Mouse (Mus musculus): Measurements from ENCODE around the gene Zfp526. TPM values are rescaled to one million over a fixed set of nuclear protein-coding genes. Genes with fewer than 3 reads are reported as not detected.

Gene Zfp526
- polyA plus RNA-seq, 2 experiments = 4.2 to 11.1 TPM

DNA sequence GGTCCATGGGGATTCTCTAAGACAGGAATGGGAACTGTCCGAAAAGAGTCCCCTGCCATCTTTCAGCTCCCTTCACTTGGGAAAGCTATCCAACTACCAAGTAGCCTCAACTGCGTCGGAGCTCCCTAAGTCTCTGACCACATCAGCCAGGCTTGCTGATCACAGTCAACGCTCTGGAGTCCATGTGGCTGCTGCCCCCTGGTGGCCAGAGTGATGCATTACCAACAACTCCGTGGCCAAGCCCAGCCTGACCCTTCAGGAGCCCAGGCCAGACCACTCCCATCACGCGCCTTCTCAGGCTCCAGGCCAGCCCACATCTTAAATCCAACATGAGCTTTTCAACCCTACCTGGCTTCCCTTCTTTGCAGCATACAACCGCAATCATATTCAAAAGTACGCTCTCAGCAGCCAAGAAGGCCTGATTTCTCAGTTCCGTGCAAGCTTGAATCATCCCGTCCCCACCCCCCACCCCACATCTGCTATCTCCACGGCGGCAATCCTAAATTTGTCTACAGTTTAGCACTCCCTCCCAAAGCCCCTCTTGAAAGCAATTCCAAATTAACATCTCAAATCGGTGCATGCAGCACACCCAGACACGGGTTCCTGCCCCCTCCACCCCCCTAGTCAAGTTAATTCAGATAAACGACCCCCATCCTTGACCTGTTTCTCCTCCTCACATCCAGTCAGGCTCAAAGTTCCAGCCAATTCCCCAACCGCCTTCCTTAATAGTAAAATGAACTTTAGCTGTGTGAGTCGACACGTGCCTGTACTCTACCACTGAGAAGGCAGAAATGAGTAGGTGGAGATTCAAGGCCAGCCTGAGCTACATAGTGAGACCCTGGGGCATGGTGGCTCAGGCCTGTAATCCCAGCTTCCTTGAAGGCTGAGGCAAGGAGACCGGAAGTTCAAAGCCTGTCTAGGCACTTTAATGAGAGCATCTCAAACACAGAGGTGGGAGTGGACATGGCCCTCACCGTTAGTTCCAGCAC, 33.3 kb upstream of the Zfp526 start:
- H3K36me3 ChIP-seq (ENCODE audit: control insufficient read depth, insufficient read depth, low read length) = no peaks in the 10 kb centered on the region
- WGBS = 21% methylated on average over 21 of the region's 21 CpGs
- H3K4me3 ChIP-seq (replicated peaks; ENCODE audit: low read length) = no peak overlapping the region
- H3K9ac ChIP-seq (ENCODE audit: low read depth, low read length, severe bottlenecking) = no peak overlapping the region
- H3K4me2 ChIP-seq (replicated peaks; ENCODE audit: low read depth, low read length, severe bottlenecking) = no peak overlapping the region
- no peak overlapping the region for H3K27ac ChIP-seq (replicated peaks; ENCODE audit: low read depth, low read length)
- H3K27me3 ChIP-seq (ENCODE audit: control insufficient read depth, insufficient read depth, low read length) = peaks cover 3% of the 10 kb centered on the region; the same call in 1 of the 2 replicates
- H3K9me3 ChIP-seq (ENCODE audit: control insufficient read depth, low read length) = no peaks in the 10 kb centered on the region
- no peaks in the 10 kb centered on the region for H3K4me1 ChIP-seq (ENCODE audit: control insufficient read depth, insufficient read depth, low read length)
- TF ChIP-seq POLR2A (IDR thresholded peaks at IDR 0.05; ENCODE audit: borderline replicate concordance, extremely low read depth, insufficient read depth, insufficient read length) = no peak
- peak; percentile 85; the same call in 1 of the 2 replicates for ATAC-seq (ENCODE audit: low FRiP score, low read depth)
- DNase-seq (ENCODE audit: low spot score) = peak; percentile 83

DNA sequence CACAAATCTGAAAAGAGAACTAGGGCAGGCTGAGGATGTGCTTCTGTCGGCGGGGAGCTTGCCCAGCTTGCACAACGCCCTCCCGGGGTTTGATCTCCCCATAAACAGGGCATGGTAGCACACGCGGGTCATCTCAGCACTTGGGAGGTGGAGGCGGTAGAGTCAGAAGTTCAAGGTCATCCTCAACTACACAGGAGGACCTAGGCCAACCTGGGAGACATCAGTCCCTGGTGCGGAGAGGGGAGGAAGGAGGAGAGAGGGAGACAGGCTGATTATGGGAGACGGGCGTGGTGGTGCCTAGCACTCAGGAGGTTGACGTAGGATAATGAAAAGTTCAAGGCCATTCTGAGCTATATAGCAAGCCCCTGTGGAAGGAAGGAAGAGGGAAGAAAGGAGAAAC, 30.4 kb upstream of the Zfp526 start:
- no peaks in the 10 kb centered on the region for H3K4me1 ChIP-seq (ENCODE audit: control insufficient read depth, insufficient read depth, low read length)
- ATAC-seq (ENCODE audit: low FRiP score, low read depth) = no peak
- H3K9ac ChIP-seq (ENCODE audit: low read depth, low read length, severe bottlenecking) = no peak overlapping the region
- WGBS = 85% methylated on average over 11 of the region's 11 CpGs
- no peak overlapping the region for H3K4me3 ChIP-seq (replicated peaks; ENCODE audit: low read length)
- TF ChIP-seq POLR2A (IDR thresholded peaks at IDR 0.05; ENCODE audit: borderline replicate concordance, extremely low read depth, insufficient read depth, insufficient read length) = no peak
- H3K4me2 ChIP-seq (replicated peaks; ENCODE audit: low read depth, low read length, severe bottlenecking) = no peak overlapping the region
- H3K27me3 ChIP-seq (ENCODE audit: control insufficient read depth, insufficient read depth, low read length) = no peaks in the 10 kb centered on the region
- H3K36me3 ChIP-seq (ENCODE audit: control insufficient read depth, insufficient read depth, low read length) = no peaks in the 10 kb centered on the region
- no peak for DNase-seq (ENCODE audit: low spot score)
- no peaks in the 10 kb centered on the region for H3K9me3 ChIP-seq (ENCODE audit: control insufficient read depth, low read length)
- no peak overlapping the region for H3K27ac ChIP-seq (replicated peaks; ENCODE audit: low read depth, low read length)

DNA sequence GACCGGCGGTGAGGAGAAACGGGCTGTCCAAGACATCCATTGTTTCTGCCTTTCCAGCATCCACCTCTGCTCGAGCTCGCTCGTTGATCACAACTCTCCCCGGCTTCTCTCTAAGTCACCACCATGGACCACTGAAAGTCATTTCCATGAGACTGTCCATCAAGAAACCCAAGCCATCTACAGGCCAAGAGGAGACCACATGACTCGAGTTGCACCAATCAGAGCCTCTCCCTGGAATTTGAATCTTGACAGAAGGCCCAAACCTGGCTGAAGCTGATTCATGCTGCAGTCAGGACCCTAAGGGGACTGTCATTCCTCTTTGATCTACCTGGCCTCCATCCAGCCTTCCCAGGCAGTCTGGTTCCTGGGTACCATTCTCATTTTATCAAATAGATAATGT, 29.1 kb upstream of the Zfp526 start:
- no peak overlapping the region for H3K27ac ChIP-seq (replicated peaks; ENCODE audit: low read depth, low read length)
- H3K9me3 ChIP-seq (ENCODE audit: control insufficient read depth, low read length) = no peaks in the 10 kb centered on the region
- no peak for TF ChIP-seq POLR2A (IDR thresholded peaks at IDR 0.05; ENCODE audit: borderline replicate concordance, extremely low read depth, insufficient read depth, insufficient read length)
- DNase-seq (ENCODE audit: low spot score) (no peak), ATAC-seq (ENCODE audit: low FRiP score, low read depth) (no peak)
- no peak overlapping the region for H3K4me2 ChIP-seq (replicated peaks; ENCODE audit: low read depth, low read length, severe bottlenecking)
- H3K4me3 ChIP-seq (replicated peaks; ENCODE audit: low read length) = no peak overlapping the region
- no peak overlapping the region for H3K9ac ChIP-seq (ENCODE audit: low read depth, low read length, severe bottlenecking)
- H3K36me3 ChIP-seq (ENCODE audit: control insufficient read depth, insufficient read depth, low read length) = no peaks in the 10 kb centered on the region
- H3K4me1 ChIP-seq (ENCODE audit: control insufficient read depth, insufficient read depth, low read length) = no peaks in the 10 kb centered on the region
- WGBS = 77% methylated on average over 8 of the region's 8 CpGs
- H3K27me3 ChIP-seq (ENCODE audit: control insufficient read depth, insufficient read depth, low read length) = no peaks in the 10 kb centered on the region

DNA sequence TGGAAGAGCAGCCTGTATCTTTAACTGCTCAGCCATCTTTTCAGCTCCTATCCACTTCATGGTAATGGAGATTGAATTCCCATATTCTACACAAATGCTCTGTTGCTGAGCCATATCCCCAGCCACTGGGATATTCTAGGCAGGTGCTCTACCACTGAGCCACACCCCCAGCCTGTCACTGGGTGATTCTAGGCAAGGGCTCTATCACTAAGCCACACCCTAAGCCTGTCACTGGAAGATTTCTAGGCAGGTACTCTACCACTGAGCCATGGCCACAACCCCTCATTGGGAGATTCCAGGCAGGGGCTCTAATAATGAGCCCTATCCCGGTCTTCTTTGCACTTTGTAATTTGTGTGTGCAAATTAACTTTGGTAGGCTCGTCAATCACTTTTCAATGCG, 26.1 kb upstream of the Zfp526 start:
- no peak for ATAC-seq (ENCODE audit: low FRiP score, low read depth)
- Histone ChIP-seq H3K4me2 (replicated peaks; ENCODE audit: low read depth, low read length, severe bottlenecking) (no peak overlapping the region), H3K4me3 (replicated peaks; ENCODE audit: low read length) (no peak overlapping the region), H3K9me3 (ENCODE audit: control insufficient read depth, low read length) (no peaks in the 10 kb centered on the region), H3K9ac (ENCODE audit: low read depth, low read length, severe bottlenecking) (no peak overlapping the region), H3K4me1 (ENCODE audit: control insufficient read depth, insufficient read depth, low read length) (no peaks in the 10 kb centered on the region), H3K36me3 (ENCODE audit: control insufficient read depth, insufficient read depth, low read length) (no peaks in the 10 kb centered on the region), H3K27ac (replicated peaks; ENCODE audit: low read depth, low read length) (no peak overlapping the region), H3K27me3 (ENCODE audit: control insufficient read depth, insufficient read depth, low read length) (no peaks in the 10 kb centered on the region)
- WGBS = 74% methylated on average over 3 of the region's 3 CpGs
- no peak for TF ChIP-seq POLR2A (IDR thresholded peaks at IDR 0.05; ENCODE audit: borderline replicate concordance, extremely low read depth, insufficient read depth, insufficient read length)
- DNase-seq (ENCODE audit: low spot score) = no peak

DNA sequence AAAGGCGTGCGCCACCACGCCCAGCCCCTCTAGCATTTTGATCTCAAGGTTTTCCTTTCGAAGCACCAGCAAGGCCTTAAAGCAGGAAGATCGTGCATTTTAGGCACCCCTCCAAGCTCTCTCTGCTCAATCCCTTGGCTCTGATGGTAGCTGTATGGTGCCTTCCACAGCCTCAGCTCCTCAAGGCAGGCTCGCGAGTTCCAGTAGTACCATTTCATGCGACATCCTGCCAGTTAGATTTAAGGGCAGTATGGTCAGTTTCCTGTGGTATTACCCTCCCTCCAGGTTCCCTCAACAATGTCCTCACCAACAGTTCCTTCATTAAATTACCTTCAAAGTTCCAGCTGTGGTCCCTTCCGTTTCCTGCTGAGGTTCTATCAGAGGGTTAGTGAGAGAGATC, 25.1 kb upstream of the Zfp526 start:
- H3K9ac ChIP-seq (ENCODE audit: low read depth, low read length, severe bottlenecking) = no peak overlapping the region
- no peak overlapping the region for H3K4me2 ChIP-seq (replicated peaks; ENCODE audit: low read depth, low read length, severe bottlenecking)
- TF ChIP-seq POLR2A (IDR thresholded peaks at IDR 0.05; ENCODE audit: borderline replicate concordance, extremely low read depth, insufficient read depth, insufficient read length) = no peak
- H3K9me3 ChIP-seq (ENCODE audit: control insufficient read depth, low read length) = no peaks in the 10 kb centered on the region
- H3K4me1 ChIP-seq (ENCODE audit: control insufficient read depth, insufficient read depth, low read length) = no peaks in the 10 kb centered on the region
- no peak overlapping the region for H3K27ac ChIP-seq (replicated peaks; ENCODE audit: low read depth, low read length)
- ATAC-seq (ENCODE audit: low FRiP score, low read depth) (no peak), DNase-seq (ENCODE audit: low spot score) (no peak)
- no peaks in the 10 kb centered on the region for H3K27me3 ChIP-seq (ENCODE audit: control insufficient read depth, insufficient read depth, low read length)
- no peaks in the 10 kb centered on the region for H3K36me3 ChIP-seq (ENCODE audit: control insufficient read depth, insufficient read depth, low read length)
- WGBS = 79% methylated on average over 9 of the region's 9 CpGs
- no peak overlapping the region for H3K4me3 ChIP-seq (replicated peaks; ENCODE audit: low read length)
